Mouse (Mus musculus) T-helper 17 cell (primary cell): ENCODE results near the gene Zfp663.

ENCODE experiments used
- in situ Hi-C, 2 experiments: fragments of 300-600 bp; cut with MboI, MseI; formaldehyde crosslinking; loops; 1 replicate in 1 of 2; 2 replicates in 1 of 2; pipeline ENCODE4 v1.15.1; 2025; ENCODE audit warnings: high pct_unique_total_duplicates in 2 of 2

The Zfp663 gene

GRCm38 (mm10) chr2:165368496-165368895 is at the start of gene Zfp663:
Zfp663 (minus strand) TSS chr2:165368729.
- in situ Hi-C loops = loop anchor here in 1 of 2 experiments (10.0 kb wide), 1 partner anchor 116 kb away; no protein-coding TSS in a partner anchor

DNA sequence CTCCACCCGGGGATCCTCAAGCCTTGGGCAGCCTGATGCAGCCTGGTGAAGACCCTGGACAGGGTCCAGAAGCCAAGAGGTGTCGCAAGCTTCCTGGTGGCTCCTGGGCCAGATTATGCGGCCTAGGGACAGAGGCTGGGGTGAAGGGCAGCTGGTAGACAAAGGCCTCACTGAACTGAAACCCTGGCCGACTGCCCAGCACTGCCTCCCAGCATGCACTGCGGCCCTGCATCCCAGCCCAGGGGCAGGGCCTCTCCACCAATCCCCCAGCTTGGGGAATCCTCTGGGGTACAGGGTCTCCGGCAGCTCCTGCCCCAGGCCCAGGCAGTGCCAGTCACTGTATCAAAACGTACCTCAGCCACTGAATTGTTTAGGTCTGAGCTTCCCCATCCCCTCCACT is 48.8 kb upstream of the Zfp663 start:
- in situ Hi-C loops = loop anchor here in 1 of 2 experiments (10.0 kb wide), 1 partner anchor 1678 kb away; no protein-coding TSS in a partner anchor

- in situ Hi-C loops = loop anchor here in 1 of 2 experiments (10.0 kb wide), 1 partner anchor 1679 kb away; no protein-coding TSS in a partner anchor
Observed at GRCm38 (mm10) chr2:165415795-165416194, 47.3 kb upstream of the Zfp663 start.

DNA sequence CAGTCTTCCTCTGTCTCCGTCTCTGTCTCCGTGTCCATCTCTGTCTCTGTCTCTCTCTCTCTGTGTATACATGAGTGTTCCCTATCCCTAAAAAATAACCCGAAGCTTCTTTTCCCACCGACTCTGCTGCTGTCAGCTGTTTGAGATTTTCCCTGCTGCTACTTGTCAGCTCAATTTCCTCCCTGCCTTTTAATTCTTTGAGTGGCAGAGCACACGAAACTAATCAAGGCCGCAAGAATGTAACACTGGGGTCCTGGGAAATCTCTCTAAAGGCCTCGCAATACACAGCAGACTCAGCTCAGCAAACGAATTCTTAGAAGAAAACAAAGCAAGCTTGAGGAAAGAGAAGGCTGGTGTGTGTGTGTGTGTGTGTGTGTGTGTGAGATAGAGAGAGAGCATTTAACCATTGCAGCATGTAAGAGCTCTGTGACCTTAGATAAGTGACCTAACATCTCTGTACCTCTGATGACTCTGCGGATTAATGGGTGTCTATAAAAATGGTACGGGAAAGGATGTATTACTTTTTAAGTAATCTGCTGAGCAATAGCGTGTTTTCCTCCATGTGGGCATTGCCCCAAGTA is 46.7 kb upstream of the Zfp663 start:
- in situ Hi-C loops = loop anchor here in 1 of 2 experiments (10.0 kb wide), 1 partner anchor 1680 kb away; no protein-coding TSS in a partner anchor

DNA sequence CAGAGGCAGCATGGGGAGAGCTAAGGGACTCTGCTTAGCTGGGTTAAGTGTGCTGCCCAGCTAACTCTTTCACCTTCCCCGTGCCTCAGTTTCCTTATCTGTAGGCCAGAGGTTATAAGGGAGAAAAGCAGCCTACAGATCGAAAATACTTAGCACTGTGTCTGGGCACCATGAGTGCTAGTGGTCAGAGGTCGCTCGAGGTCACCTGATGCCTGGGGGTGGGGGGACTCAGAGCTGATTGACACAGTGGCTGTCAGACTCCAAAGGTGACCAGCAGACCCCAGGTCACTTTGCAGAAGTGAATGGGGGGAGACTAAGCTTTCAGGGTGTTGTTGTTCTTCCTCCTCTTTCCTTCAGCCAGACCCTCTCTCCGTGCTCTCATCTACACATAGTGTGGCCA is 45.8 kb upstream of the Zfp663 start:
- in situ Hi-C loops = loop anchor here in 1 of 2 experiments (10.0 kb wide), 1 partner anchor 1680 kb away; no protein-coding TSS in a partner anchor

- in situ Hi-C loops = loop anchor here in 1 of 2 experiments (10.0 kb wide), 1 partner anchor 1681 kb away; no protein-coding TSS in a partner anchor
Observed at GRCm38 (mm10) chr2:165413884-165414283, 45.4 kb upstream of the Zfp663 start.

- in situ Hi-C loops = no loop called here
Observed at GRCm38 (mm10) chr2:165407700-165408301, 39.3 kb upstream of the Zfp663 start.

- in situ Hi-C loops = no loop called here
Observed at GRCm38 (mm10) chr2:165405351-165405750, 36.8 kb upstream of the Zfp663 start.

- in situ Hi-C loops = no loop called here
Observed at GRCm38 (mm10) chr2:165404951-165405350, 36.4 kb upstream of the Zfp663 start.

DNA sequence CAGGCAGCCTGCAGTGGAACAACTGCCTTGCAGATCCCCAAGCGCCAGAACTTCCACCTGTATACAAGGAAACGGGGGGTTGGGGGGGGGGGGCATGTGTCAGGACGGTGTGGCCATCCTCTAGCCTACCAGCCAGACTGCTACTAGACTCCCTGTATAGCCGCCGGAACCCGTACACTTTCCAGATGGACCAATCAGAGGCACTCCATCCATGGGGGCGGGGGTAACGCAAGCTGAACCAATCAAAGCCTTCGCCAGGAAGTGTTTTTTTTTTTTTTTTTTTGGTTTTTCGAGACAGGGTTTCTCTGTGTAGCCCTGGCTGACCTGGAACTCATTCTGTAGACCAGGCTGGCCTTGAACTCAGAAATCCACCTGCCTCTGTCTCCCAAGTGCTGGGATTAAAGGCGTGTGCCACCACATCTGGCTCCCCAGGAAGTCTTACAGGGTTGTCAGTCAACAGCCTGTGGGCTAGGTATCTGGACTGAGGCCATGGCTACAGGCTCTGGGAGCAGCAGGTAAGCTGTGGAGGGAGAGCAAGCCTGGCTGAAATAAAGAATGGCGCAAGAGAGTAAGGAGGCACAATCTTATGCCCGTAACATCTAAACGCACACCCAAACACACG is 29.7 kb upstream of the Zfp663 start:
- in situ Hi-C loops = no loop called here

DNA sequence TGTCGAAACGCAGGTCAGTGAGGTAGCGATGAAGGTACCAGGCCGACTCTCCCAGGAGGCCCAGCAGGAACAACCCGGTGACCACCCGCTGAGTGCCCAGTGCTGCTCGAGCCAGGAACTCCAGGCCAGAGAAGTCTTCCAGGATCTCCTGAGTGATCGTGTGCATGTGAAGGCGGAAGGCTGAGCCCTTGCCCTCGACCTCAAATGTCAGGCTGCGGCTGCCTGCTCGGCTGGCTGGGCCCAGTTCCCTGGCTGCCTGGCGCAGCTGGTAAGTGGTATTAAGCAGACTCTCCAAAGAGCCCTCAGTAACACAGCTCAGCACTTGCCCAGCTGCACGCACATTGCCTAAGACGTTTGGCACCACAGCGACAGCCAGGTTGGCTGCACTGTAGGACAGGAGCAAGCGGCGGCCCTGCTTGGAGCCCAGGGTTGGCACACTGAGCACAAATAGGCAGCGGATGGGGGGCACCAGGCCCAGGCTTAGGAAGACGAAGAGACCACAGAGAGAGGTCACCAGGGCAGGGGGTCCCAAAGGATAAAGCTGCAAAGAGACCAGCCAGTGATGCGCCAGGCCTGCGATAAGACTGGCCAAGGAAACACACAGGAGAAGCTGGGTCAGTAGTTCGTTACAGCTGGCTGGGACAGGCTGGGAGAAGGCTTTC is 29.1 kb upstream of the Zfp663 start:
- in situ Hi-C loops = no loop called here

DNA sequence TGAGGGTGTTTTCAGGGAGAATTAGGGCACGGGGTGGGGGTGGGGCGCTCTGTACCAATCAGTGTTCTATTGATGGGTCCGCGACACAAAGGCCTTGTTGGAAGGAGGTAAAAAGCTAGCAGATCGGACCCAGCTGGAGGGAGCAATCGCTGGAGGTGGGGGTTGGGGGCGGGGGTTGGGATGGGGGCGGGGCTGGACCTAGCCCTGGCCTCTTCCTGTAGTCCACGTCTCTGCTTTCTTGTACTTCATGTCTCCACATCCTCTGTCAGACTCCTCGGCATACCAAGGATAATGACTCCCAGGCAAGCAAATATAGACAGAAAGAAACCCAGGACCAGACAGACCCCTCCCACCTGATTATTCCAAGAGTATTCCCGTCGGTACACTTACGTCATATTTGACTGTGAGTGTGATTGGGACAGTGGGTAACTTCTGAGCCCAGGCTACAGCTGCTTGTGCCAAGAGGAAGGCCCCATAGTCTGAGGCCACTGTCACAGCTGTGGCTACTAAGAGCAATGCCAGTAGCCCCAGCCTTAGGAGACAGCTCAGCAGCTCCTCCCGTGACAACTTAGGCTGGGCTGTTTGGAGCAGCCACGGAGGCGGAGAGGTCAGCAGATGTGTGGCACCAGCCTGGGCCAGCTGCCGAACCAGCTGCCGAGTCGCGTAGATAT is 28.4 kb upstream of the Zfp663 start:
- in situ Hi-C loops = no loop called here

DNA sequence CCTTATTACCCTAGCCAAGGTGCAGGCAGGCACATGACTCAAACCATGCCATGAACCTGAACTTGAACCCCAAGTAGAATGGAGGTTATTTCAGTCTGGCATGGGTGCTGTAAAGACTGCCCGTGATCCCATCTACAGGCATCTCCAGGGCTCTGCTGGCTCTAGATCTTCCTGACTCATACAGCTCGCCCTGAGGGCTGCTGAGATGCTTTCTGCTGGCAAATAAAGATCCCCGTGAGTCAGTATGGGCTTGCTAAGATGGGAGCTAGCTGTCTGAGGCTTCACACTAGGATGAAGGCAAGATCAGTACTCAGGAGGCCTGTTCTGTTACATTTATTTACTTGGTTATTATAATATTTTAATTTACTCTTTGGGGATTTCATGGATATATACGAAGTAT is 23.6 kb upstream of the Zfp663 start:
- in situ Hi-C loops = no loop called here

DNA sequence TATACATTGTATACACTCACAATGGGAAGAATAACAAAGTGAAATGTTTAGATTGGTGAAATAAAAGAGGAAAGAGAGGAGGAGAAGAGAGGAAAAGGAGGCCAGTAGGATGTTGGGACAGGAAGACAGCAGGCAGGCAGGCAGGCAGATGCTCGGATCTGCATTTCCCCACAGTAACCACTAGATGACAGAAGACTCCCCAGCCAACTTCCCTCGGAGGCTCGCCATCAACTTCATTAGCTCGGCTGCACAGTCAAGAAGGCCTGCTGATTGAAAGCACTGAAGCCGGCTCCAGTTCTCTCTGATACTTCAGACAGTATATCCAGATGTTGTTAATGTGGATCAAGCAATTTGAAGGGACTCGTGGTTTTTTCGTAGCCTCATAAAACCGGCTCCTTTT is 23.0 kb upstream of the Zfp663 start:
- in situ Hi-C loops = no loop called here

DNA sequence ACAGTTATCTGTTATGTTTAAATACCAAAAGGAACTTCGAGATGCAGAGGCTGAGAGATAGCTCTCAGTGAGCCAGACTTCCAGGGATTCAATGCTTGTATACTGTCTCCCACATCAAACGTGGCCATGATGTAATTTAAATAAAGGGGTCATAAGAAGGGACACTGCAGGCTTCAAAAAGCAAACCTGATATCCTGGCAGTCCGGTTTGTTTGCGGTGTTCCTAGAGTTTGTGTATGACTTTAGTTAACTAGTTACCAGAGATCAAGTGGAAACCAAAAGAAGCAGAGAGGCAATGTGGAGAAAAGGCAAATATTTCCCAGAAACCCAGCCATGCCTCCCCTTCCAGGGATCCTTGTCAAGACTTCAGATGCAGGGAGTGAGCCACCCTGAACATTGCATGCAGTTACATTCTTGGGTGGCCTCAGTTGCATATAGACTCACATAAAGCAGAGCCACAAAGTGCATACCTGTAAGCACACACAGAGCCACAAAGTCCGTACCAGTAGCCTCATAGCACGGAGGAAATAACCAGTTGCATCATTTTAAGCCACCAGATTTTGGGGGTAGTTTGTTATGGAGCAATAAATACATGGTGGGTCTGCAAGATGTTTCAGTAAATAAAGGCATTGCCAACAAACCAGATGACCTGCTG is 20.9 kb upstream of the Zfp663 start:
- in situ Hi-C loops = no loop called here

DNA sequence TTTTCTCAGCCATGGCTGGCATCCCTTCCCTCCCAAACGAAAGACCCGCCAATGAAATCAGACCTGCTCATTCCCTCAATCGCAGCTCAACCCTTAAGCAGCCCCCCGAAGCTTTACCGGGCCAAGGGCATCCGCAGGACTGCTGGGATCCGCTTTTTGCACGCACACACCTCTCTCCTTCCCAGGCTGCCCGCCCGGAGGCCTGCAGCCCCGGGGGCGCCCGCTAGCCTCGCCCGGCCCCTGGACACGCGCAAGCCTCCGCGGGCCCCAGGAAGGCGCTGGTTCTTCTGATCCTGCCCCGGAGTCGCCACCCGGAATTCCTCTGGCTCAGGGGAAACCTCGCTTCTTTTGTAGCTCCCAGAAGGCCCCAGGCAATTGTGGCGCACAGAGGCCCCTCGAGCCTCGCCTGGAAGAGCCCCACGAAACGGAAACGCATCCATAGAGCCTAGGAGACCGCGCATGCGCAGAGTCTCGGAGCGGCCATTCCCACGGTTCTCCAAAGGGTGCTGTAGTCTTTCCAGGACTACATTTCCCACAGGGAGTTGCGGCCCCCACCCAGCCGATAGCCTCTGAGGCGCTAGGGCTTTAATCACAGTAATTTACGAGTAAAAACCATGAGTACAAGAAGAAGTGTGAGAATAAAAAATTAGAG is 19.4 kb upstream of the Zfp663 start, which contains the start of gene Zfp334:
Zfp334 (minus strand) TSS at position 416 of the 652 bp plus-strand sequence.
- in situ Hi-C loops = no loop called here

DNA sequence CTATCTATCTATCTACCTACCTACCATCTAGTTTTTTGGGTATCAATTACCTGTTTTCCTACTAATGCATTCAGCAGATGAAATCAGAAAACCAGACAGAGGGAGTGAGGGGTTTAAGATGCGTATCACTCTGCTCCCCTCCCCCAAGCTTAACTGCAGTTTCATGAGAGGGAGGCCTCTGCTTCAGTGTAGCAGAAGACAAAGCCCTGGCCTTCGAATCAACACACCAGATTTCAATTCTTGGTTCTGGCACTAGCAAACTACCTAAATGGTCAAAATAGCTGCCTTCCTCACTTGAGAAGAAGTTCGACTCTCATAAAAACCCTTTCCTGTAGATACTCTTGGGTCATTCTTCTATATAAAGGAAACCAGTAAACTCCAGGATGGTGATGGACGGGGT is 18.8 kb upstream of the Zfp663 start:
- in situ Hi-C loops = no loop called here

DNA sequence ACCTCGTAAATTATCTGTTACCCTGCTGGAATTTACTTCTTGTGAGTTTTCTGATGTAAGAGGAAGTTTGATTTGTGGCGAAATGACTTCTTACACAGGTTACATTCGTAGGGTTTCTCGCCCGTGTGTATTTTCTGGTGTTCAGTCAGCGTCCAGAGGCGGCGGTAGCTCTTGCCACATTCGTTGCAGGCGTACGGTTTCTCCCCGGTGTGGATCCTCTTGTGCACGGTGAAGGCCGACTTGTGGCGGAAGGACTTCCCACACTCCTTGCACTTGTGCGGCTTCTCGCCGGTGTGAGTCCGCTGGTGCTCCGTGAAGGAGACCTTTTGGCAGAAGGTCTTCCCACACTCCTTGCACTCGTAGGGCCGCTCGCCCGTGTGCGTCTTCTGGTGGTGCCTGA is 11.5 kb upstream of the Zfp663 start:
- in situ Hi-C loops = no loop called here

GRCm38 (mm10) chr2:165376001-165376400 is 7.5 kb upstream of the Zfp663 start:
- in situ Hi-C loops = no loop called here

DNA sequence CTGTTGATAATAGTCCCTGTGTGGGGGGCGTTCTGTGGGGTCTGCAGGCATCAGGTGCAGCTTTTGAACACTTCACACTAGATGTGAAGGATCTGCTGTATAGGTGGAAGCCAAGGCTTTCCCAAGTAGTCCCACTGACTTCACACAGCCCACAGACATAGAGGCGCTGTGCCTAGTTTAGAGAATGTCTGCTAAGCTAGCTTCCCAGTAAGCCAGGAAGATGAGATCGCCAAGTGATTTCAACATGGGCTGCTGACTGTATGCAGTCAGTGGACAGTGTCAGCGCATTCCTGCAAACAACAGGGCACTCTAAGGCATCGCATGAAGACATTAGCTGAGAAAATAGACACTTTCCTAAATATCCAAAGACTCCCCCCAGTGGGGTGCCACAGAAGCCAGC is 6.9 kb upstream of the Zfp663 start:
- in situ Hi-C loops = no loop called here
